Mouse (Mus musculus): ENCODE results near the gene 4930480E11Rik. TPM values are rescaled to one million over a fixed set of nuclear protein-coding genes. Genes with fewer than 3 reads are reported as not detected.

The 4930480E11Rik gene
- not detected for polyA plus RNA-seq (2017; shearing (Covaris generic))

DNA sequence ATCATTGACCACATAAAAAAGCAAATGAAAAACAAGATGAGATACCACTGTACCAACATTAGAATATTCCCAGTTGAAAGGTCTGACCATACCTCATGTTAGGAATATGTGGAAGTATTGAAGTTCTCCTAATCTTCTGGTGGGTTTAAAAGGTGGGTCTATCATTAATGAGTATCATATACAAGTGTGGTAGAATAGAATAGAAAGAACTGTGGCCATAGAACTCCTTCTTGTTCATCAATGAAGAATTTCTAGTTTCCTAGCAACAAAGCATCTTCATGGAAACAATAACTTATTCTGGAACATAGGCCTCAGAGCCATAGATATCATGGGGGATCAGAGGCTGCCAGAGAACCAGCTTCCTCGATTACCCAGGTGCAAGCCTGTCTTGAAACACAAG lies at the start of gene 4930480E11Rik:
Gene 4930480E11Rik, plus strand, starts transcription at position 301 of the 400 bp plus-strand sequence.

Other genes starting within 250 kb of the 4930480E11Rik start
- gene Gm5938, start 244.2 kb upstream of the 4930480E11Rik start, polyA plus RNA-seq (2017; shearing (Covaris generic)): not detected
- not detected for gene Obp1b, start 182.9 kb upstream of the 4930480E11Rik start, polyA plus RNA-seq (2017; shearing (Covaris generic))
- not detected for gene Gm14743, start 123.7 kb upstream of the 4930480E11Rik start, polyA plus RNA-seq (2017; shearing (Covaris generic))
- 7.0 TPM for gene Prrg1, start 214.3 kb downstream of the 4930480E11Rik start, polyA plus RNA-seq (2017; shearing (Covaris generic))

All from CD4-positive, CD25-positive, alpha-beta regulatory T cell (primary cell).